Mouse (Mus musculus): ENCODE measurements around the gene Focad. TPM values are rescaled to one million over a fixed set of nuclear protein-coding genes. Genes with fewer than 3 reads are reported as not detected.
A peak's percentile ranks its signal among the peaks of the same experiment; 100 is the strongest.

Focad gene
- polyA plus RNA-seq, 1 experiment from 2014 or later, result 6.5 TPM

DNA sequence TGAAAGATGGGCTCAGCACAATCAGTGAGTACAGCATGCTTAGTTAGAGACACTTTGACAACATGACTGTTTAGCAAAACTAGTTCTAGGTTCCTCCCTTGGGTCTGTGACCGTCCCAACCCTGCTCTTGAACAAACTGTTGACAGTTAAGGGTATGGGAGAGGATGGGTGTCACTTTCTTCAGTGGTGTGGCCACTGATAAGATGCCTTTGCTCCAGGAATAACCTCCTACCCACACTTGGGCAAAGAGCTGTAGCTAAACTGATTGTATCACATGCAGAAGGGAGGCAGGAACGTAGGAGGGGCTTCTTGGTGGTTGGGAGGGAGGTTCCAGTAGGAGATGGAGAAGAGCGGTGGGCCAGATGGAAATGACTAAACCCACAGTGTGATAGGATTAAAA lies 213.3 kb downstream of the Focad start:
- Histone ChIP-seq H3K4me2 (peak overlapping the region; percentile 0; the same call in 1 of the 2 replicates), H3K4me3 (replicated peaks) (no peak overlapping the region), H3K4me1 (replicated peaks) (peaks cover 8% of the 10 kb centered on the region), H3K9ac (no peak overlapping the region), H3K27ac (replicated peaks) (no peak overlapping the region), H3K9me3 (replicated peaks) (no peaks in the 10 kb centered on the region), H3K36me3 (replicated peaks) (no peaks in the 10 kb centered on the region), H3K27me3 (no peaks in the 10 kb centered on the region)
- WGBS (ENCODE audit: insufficient replicate concordance), result 23% methylated on average over 3 of the region's 3 CpGs
- ATAC-seq (ENCODE audit: insufficient read depth), result peak; percentile 89

- ATAC-seq (ENCODE audit: insufficient read depth), result no peak
- H3K27me3 ChIP-seq, result no peaks in the 10 kb centered on the region
- 77% methylated on average over 10 of the region's 10 CpGs for WGBS (ENCODE audit: insufficient replicate concordance)
- H3K9me3 ChIP-seq (replicated peaks), result no peaks in the 10 kb centered on the region
- H3K4me3 ChIP-seq (replicated peaks), result no peak overlapping the region
- no peak overlapping the region for H3K27ac ChIP-seq (replicated peaks)
- H3K4me2 ChIP-seq, result no peak overlapping the region
- peaks cover 8% of the 10 kb centered on the region for H3K4me1 ChIP-seq (replicated peaks)
- no peak overlapping the region for H3K9ac ChIP-seq
- no peaks in the 10 kb centered on the region for H3K36me3 ChIP-seq (replicated peaks)
Measured at GRCm38 (mm10) chr4:88308342-88309116, 214.1 kb downstream of the Focad start.

DNA sequence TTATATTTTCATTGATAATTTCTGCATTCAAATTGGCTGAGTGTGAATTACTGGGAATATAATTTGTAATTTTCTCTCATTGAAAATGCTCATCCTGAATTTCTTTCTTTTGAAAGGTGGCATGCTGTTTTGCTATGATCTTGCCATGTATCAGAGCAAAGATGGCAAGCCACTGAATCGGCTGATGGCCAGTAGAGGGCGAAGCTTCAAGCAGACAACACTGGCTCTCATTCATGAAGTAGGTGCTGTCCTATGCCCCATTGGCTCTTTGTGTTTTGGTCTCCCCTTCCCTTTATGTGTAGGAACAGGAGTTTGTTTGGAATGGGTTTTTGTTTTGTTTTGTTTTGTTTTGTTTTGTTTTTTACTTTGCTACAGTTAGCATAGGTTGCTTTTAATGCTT lies 215.2 kb downstream of the Focad start:
- 36% methylated on average over 2 of the region's 2 CpGs for WGBS (ENCODE audit: insufficient replicate concordance)
- no peaks in the 10 kb centered on the region for H3K9me3 ChIP-seq (replicated peaks)
- H3K27me3 ChIP-seq, result no peaks in the 10 kb centered on the region
- peaks cover 8% of the 10 kb centered on the region for H3K4me1 ChIP-seq (replicated peaks)
- no peaks in the 10 kb centered on the region for H3K36me3 ChIP-seq (replicated peaks)
- no peak overlapping the region for H3K4me2 ChIP-seq
- H3K27ac ChIP-seq (replicated peaks), result no peak overlapping the region
- no peak overlapping the region for H3K4me3 ChIP-seq (replicated peaks)
- no peak for ATAC-seq (ENCODE audit: insufficient read depth)
- no peak overlapping the region for H3K9ac ChIP-seq

DNA sequence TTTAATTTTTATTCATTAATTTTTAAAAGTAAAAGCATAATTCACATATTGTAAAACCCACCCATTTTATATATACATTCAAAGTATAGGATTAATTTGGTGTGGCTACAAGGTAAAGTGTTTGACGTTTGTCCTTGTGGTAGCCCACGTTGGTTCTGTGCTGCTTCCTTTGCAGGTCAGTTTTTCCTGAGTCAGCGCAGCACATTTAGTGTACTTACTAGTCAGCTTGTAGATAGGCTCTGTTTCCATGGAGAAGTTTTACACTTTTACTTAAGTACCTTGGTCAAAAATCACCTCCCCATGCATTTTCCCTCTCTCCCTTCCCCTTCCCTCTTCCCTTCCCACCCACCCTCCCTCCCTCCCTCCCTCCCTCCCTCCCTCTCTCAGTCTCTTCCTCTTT lies 220.5 kb downstream of the Focad start:
- Histone ChIP-seq H3K4me2 (no peak overlapping the region), H3K27ac (replicated peaks) (no peak overlapping the region), H3K4me1 (replicated peaks) (no peaks in the 10 kb centered on the region), H3K9ac (no peak overlapping the region), H3K36me3 (replicated peaks) (no peaks in the 10 kb centered on the region), H3K4me3 (replicated peaks) (no peak overlapping the region), H3K9me3 (replicated peaks) (no peaks in the 10 kb centered on the region), H3K27me3 (no peaks in the 10 kb centered on the region)
- 42% methylated on average over 3 of the region's 3 CpGs for WGBS (ENCODE audit: insufficient replicate concordance)
- no peak for ATAC-seq (ENCODE audit: insufficient read depth)

DNA sequence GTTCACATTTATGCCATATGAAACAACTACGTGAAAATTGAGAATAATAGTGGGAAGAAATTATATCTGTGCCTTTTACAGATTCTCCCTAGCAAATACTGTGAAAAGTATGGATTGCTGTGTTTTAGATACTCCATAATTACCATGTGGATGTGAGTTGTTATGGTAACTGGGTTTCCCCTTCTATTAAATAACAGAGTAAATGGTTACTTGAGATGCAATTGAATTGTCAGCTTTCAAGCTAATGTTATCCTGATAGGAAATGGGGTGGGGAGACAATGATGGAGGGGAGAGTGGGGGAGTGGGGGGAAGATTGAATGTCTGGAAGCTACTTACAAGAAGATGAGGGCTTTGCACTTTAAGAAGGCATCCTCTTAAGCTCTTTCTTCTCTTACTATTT lies 225.6 kb downstream of the Focad start:
- no peak overlapping the region for H3K4me2 ChIP-seq
- no peak for ATAC-seq (ENCODE audit: insufficient read depth)
- H3K27ac ChIP-seq (replicated peaks), result no peak overlapping the region
- no peaks in the 10 kb centered on the region for H3K4me1 ChIP-seq (replicated peaks)
- no peaks in the 10 kb centered on the region for H3K9me3 ChIP-seq (replicated peaks)
- H3K36me3 ChIP-seq (replicated peaks), result no peaks in the 10 kb centered on the region
- H3K9ac ChIP-seq, result no peak overlapping the region
- H3K4me3 ChIP-seq (replicated peaks), result no peak overlapping the region
- no peaks in the 10 kb centered on the region for H3K27me3 ChIP-seq
- WGBS (ENCODE audit: insufficient replicate concordance), result 86% methylated on average over 1 of the region's 1 CpGs

GRCm38 (mm10) chr4:88325392-88325791 lies 231.0 kb downstream of the Focad start:
- Histone ChIP-seq H3K9me3 (replicated peaks) (no peaks in the 10 kb centered on the region), H3K36me3 (replicated peaks) (no peaks in the 10 kb centered on the region), H3K4me2 (no peak overlapping the region), H3K9ac (no peak overlapping the region), H3K4me3 (replicated peaks) (no peak overlapping the region), H3K4me1 (replicated peaks) (no peaks in the 10 kb centered on the region), H3K27me3 (no peaks in the 10 kb centered on the region), H3K27ac (replicated peaks) (no peak overlapping the region)
- no peak for ATAC-seq (ENCODE audit: insufficient read depth)
- 64% methylated on average over 5 of the region's 5 CpGs for WGBS (ENCODE audit: insufficient replicate concordance)

DNA sequence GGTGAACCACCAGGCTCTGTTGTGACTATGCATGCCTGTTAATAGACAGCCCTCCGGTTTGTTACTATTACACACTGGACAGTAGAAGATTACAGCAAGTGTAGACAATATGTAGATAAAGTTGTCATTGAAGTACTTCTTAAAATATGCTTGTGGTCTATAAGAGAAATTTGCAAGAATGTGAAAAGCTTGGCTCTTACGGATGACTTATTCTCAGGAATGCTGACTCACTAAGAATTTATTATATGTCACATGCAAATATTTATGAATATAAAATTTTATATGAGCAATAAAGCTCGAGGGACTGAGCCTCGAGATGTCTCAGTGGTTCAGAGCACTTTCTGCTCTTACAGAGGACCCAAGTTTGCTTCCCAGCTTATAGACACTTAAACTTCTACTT lies 240.1 kb downstream of the Focad start:
- no peak for ATAC-seq (ENCODE audit: insufficient read depth)
- Histone ChIP-seq H3K4me2 (no peak overlapping the region), H3K4me3 (replicated peaks) (no peak overlapping the region), H3K27me3 (no peaks in the 10 kb centered on the region), H3K9ac (no peak overlapping the region), H3K36me3 (replicated peaks) (no peaks in the 10 kb centered on the region), H3K4me1 (replicated peaks) (no peaks in the 10 kb centered on the region), H3K9me3 (replicated peaks) (no peaks in the 10 kb centered on the region), H3K27ac (replicated peaks) (no peak overlapping the region)
- WGBS (ENCODE audit: insufficient replicate concordance), result 55% methylated on average over 4 of the region's 4 CpGs

DNA sequence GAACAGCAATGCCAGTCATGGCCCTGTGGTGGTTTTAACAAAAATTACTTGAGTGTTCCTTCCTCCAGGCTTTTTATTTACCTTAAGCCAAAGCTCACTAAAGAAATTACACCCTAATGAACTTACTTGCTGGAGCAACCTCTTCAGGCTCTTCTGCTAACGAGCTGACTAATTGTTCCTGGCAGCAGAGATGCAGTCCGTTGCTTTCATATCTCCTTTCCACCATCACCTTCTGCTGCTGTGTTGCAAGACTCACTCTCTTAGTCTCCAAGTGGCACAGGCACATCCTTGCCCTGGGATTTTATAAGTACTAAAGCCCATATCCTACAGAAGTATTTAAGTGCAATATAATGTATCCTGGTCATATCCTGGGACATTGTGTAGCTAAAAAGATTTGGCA lies 242.3 kb downstream of the Focad start:
- no peak for ATAC-seq (ENCODE audit: insufficient read depth)
- Histone ChIP-seq H3K4me1 (replicated peaks) (no peaks in the 10 kb centered on the region), H3K9me3 (replicated peaks) (no peaks in the 10 kb centered on the region), H3K27me3 (no peaks in the 10 kb centered on the region), H3K36me3 (replicated peaks) (no peaks in the 10 kb centered on the region), H3K9ac (no peak overlapping the region), H3K4me2 (no peak overlapping the region), H3K27ac (replicated peaks) (no peak overlapping the region), H3K4me3 (replicated peaks) (no peak overlapping the region)
- WGBS (ENCODE audit: insufficient replicate concordance), result 53% methylated on average over 2 of the region's 2 CpGs

DNA sequence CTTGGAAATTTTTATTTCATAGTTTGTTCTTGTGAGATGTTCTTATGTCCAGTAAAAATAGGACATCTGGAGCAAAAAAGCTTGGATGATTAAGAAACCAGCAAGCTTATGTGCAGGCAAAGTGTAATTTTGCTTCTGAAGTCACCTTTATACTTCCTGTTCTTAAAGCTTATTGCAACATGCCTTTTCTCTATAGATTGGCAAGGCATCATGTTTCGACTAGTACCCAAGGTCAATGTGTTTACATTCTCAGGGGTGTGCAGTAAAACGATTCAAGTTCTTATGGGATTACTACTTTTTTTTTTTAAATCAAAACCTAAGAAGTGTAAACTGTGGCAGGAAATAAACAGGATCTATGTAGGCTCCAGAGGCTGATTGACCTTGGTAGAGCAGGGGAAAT lies 242.9 kb downstream of the Focad start:
- Histone ChIP-seq H3K36me3 (replicated peaks) (no peaks in the 10 kb centered on the region), H3K4me3 (replicated peaks) (no peak overlapping the region), H3K9ac (no peak overlapping the region), H3K4me2 (no peak overlapping the region), H3K4me1 (replicated peaks) (no peaks in the 10 kb centered on the region), H3K9me3 (replicated peaks) (no peaks in the 10 kb centered on the region), H3K27ac (replicated peaks) (no peak overlapping the region), H3K27me3 (no peaks in the 10 kb centered on the region)
- WGBS (ENCODE audit: insufficient replicate concordance), result 44% methylated on average over 2 of the region's 2 CpGs
- no peak for ATAC-seq (ENCODE audit: insufficient read depth)

DNA sequence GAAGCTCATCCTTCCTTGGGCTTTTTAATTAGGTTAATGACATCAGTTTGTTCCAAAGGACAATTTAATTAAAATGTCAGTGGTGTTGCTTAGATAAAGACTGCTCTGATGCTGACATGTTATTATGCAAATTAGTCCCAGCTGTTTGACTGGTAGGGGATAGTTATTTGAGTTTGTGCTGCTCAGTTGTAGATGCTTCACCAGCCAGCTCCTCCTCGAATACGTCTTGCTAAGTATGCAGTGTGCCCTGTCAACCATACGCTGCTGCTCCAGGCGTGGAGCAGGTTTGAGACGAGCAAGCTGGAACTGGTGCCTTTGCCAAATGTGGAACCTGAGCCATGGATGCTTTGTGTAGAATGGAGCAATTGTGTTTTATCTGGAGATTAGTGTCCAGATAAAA lies 243.7 kb downstream of the Focad start:
- ATAC-seq (ENCODE audit: insufficient read depth), result no peak
- H3K4me3 ChIP-seq (replicated peaks), result no peak overlapping the region
- H3K4me1 ChIP-seq (replicated peaks), result no peaks in the 10 kb centered on the region
- no peaks in the 10 kb centered on the region for H3K27me3 ChIP-seq
- no peak overlapping the region for H3K27ac ChIP-seq (replicated peaks)
- H3K4me2 ChIP-seq, result no peak overlapping the region
- 70% methylated on average over 5 of the region's 5 CpGs for WGBS (ENCODE audit: insufficient replicate concordance)
- H3K9me3 ChIP-seq (replicated peaks), result no peaks in the 10 kb centered on the region
- no peaks in the 10 kb centered on the region for H3K36me3 ChIP-seq (replicated peaks)
- no peak overlapping the region for H3K9ac ChIP-seq

GRCm38 (mm10) chr4:88344468-88344867 lies 250.0 kb downstream of the Focad start:
- Histone ChIP-seq H3K27ac (replicated peaks) (no peak overlapping the region), H3K9me3 (replicated peaks) (no peaks in the 10 kb centered on the region), H3K9ac (no peak overlapping the region), H3K36me3 (replicated peaks) (no peaks in the 10 kb centered on the region), H3K4me3 (replicated peaks) (no peak overlapping the region), H3K4me1 (replicated peaks) (no peaks in the 10 kb centered on the region), H3K27me3 (no peaks in the 10 kb centered on the region), H3K4me2 (no peak overlapping the region)
- 84% methylated on average over 11 of the region's 11 CpGs for WGBS (ENCODE audit: insufficient replicate concordance)
- ATAC-seq (ENCODE audit: insufficient read depth), result no peak

DNA sequence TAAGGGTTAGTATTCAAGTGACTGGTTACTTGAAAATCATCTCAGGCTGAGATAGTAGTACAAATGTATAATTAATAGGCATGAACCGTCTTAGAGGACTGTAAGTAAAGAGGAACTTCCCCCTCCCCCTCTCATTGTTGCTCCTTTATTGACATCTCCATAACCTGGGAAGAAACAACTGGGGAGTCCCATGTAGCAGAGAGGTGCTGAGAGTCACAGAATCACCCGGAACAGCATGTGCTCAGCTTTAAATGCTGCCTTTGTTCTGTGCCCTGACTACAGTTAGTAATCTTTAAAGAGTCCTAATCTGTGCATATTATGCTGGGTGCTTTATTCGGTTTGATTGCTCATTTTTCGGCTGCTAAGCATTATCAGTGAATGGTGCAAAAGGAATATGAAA lies 250.6 kb downstream of the Focad start:
- H3K9ac ChIP-seq, result no peak overlapping the region
- H3K27me3 ChIP-seq, result no peaks in the 10 kb centered on the region
- H3K4me2 ChIP-seq, result no peak overlapping the region
- H3K4me3 ChIP-seq (replicated peaks), result no peak overlapping the region
- ATAC-seq (ENCODE audit: insufficient read depth), result no peak
- no peaks in the 10 kb centered on the region for H3K4me1 ChIP-seq (replicated peaks)
- no peaks in the 10 kb centered on the region for H3K36me3 ChIP-seq (replicated peaks)
- no peaks in the 10 kb centered on the region for H3K9me3 ChIP-seq (replicated peaks)
- no peak overlapping the region for H3K27ac ChIP-seq (replicated peaks)
- 72% methylated on average over 4 of the region's 4 CpGs for WGBS (ENCODE audit: insufficient replicate concordance)

Data from liver, embryonic 15.5 days (tissue).